Mouse (Mus musculus): ENCODE results near the gene Gm6993. TPM values are rescaled to one million over a fixed set of nuclear protein-coding genes. Genes with fewer than 3 reads are reported as not detected.

Gene Gm6993
- polyA plus RNA-seq, 1 experiment from 2014 or later: not detected

GRCm38 (mm10) chr12:31272012-31272735, 31.6 kb downstream of the Gm6993 start:
- Histone ChIP-seq H3K4me1 (replicated peaks) (no peaks in the 10 kb centered on the region; the same call in 1 of the 2 replicates), H3K36me3 (replicated peaks) (no peaks in the 10 kb centered on the region), H3K4me3 (replicated peaks) (no peak overlapping the region), H3K9me3 (replicated peaks) (no peaks in the 10 kb centered on the region), H3K4me2 (no peak overlapping the region), H3K27ac (replicated peaks) (no peak overlapping the region), H3K9ac (no peak overlapping the region), H3K27me3 (peaks cover 3% of the 10 kb centered on the region)
- ATAC-seq (ENCODE audit: insufficient read depth): no peak
- WGBS (ENCODE audit: insufficient replicate concordance): 47% methylated on average over 8 of the region's 8 CpGs

- H3K36me3 ChIP-seq (replicated peaks): no peaks in the 10 kb centered on the region
- H3K4me2 ChIP-seq: no peak overlapping the region
- 65% methylated on average over 2 of the region's 2 CpGs for WGBS (ENCODE audit: insufficient replicate concordance)
- H3K27me3 ChIP-seq: no peaks in the 10 kb centered on the region
- no peaks in the 10 kb centered on the region for H3K9me3 ChIP-seq (replicated peaks)
- no peak overlapping the region for H3K4me3 ChIP-seq (replicated peaks)
- no peak for ATAC-seq (ENCODE audit: insufficient read depth)
- no peak overlapping the region for H3K27ac ChIP-seq (replicated peaks)
- H3K4me1 ChIP-seq (replicated peaks): no peaks in the 10 kb centered on the region; the same call in 1 of the 2 replicates
- H3K9ac ChIP-seq: no peak overlapping the region
These were observed 32.3 kb downstream of the Gm6993 start for GRCm38 (mm10) chr12:31272846-31273245.

GRCm38 (mm10) chr12:31273646-31274045, 33.1 kb downstream of the Gm6993 start:
- H3K9me3 ChIP-seq (replicated peaks): no peaks in the 10 kb centered on the region
- no peak overlapping the region for H3K4me3 ChIP-seq (replicated peaks)
- H3K4me2 ChIP-seq: no peak overlapping the region
- H3K27ac ChIP-seq (replicated peaks): no peak overlapping the region
- H3K4me1 ChIP-seq (replicated peaks): no peaks in the 10 kb centered on the region; the same call in 1 of the 2 replicates
- no peak overlapping the region for H3K9ac ChIP-seq
- no peaks in the 10 kb centered on the region for H3K36me3 ChIP-seq (replicated peaks)
- WGBS (ENCODE audit: insufficient replicate concordance): 71% methylated on average over 7 of the region's 7 CpGs
- ATAC-seq (ENCODE audit: insufficient read depth): no peak
- H3K27me3 ChIP-seq: no peaks in the 10 kb centered on the region

- Histone ChIP-seq H3K4me1 (replicated peaks) (no peaks in the 10 kb centered on the region; the same call in 1 of the 2 replicates), H3K36me3 (replicated peaks) (no peaks in the 10 kb centered on the region), H3K4me2 (no peak overlapping the region), H3K27ac (replicated peaks) (no peak overlapping the region), H3K4me3 (replicated peaks) (no peak overlapping the region), H3K9ac (no peak overlapping the region), H3K9me3 (replicated peaks) (no peaks in the 10 kb centered on the region), H3K27me3 (no peaks in the 10 kb centered on the region)
- 62% methylated on average over 10 of the region's 10 CpGs for WGBS (ENCODE audit: insufficient replicate concordance)
- no peak for ATAC-seq (ENCODE audit: insufficient read depth)
These were observed 34.8 kb downstream of the Gm6993 start for GRCm38 (mm10) chr12:31275411-31275810.

- no peaks in the 10 kb centered on the region for H3K36me3 ChIP-seq (replicated peaks)
- H3K4me3 ChIP-seq (replicated peaks): no peak overlapping the region
- no peak for ATAC-seq (ENCODE audit: insufficient read depth)
- H3K4me1 ChIP-seq (replicated peaks): 0 out of 2 replicates have a peak, but pooled peaks cover under 1% of the 10 kb centered on the region
- no peak overlapping the region for H3K4me2 ChIP-seq
- no peak overlapping the region for H3K9ac ChIP-seq
- WGBS (ENCODE audit: insufficient replicate concordance): 76% methylated on average over 11 of the region's 11 CpGs
- no peak overlapping the region for H3K27ac ChIP-seq (replicated peaks)
- H3K9me3 ChIP-seq (replicated peaks): no peaks in the 10 kb centered on the region
- no peaks in the 10 kb centered on the region for H3K27me3 ChIP-seq
These were observed 37.7 kb downstream of the Gm6993 start for GRCm38 (mm10) chr12:31278270-31278669.

GRCm38 (mm10) chr12:31280318-31280717, 39.7 kb downstream of the Gm6993 start:
- Histone ChIP-seq H3K27ac (replicated peaks) (no peak overlapping the region), H3K9ac (no peak overlapping the region), H3K27me3 (no peaks in the 10 kb centered on the region), H3K4me1 (replicated peaks) (0 out of 2 replicates have a peak, but pooled peaks cover 4% of the 10 kb centered on the region), H3K4me2 (no peak overlapping the region), H3K4me3 (replicated peaks) (no peak overlapping the region), H3K36me3 (replicated peaks) (no peaks in the 10 kb centered on the region), H3K9me3 (replicated peaks) (no peaks in the 10 kb centered on the region)
- WGBS (ENCODE audit: insufficient replicate concordance): 63% methylated on average over 7 of the region's 7 CpGs
- no peak for ATAC-seq (ENCODE audit: insufficient read depth)

GRCm38 (mm10) chr12:31281100-31281591, 40.6 kb downstream of the Gm6993 start:
- Histone ChIP-seq H3K4me2 (no peak overlapping the region), H3K9ac (no peak overlapping the region), H3K4me3 (replicated peaks) (no peak overlapping the region), H3K36me3 (replicated peaks) (no peaks in the 10 kb centered on the region), H3K27me3 (no peaks in the 10 kb centered on the region), H3K4me1 (replicated peaks) (0 out of 2 replicates have a peak, but pooled peaks cover 4% of the 10 kb centered on the region), H3K9me3 (replicated peaks) (no peaks in the 10 kb centered on the region), H3K27ac (replicated peaks) (no peak overlapping the region)
- 62% methylated on average over 9 of the region's 9 CpGs for WGBS (ENCODE audit: insufficient replicate concordance)
- ATAC-seq (ENCODE audit: insufficient read depth): no peak

- ATAC-seq (ENCODE audit: insufficient read depth): no peak
- no peak overlapping the region for H3K4me3 ChIP-seq (replicated peaks)
- H3K4me1 ChIP-seq (replicated peaks): 0 out of 2 replicates have a peak, but pooled peaks cover 4% of the 10 kb centered on the region
- 44% methylated on average over 5 of the region's 5 CpGs for WGBS (ENCODE audit: insufficient replicate concordance)
- no peak overlapping the region for H3K9ac ChIP-seq
- H3K27ac ChIP-seq (replicated peaks): no peak overlapping the region
- H3K9me3 ChIP-seq (replicated peaks): no peaks in the 10 kb centered on the region
- H3K27me3 ChIP-seq: no peaks in the 10 kb centered on the region
- no peak overlapping the region for H3K4me2 ChIP-seq
- H3K36me3 ChIP-seq (replicated peaks): no peaks in the 10 kb centered on the region
These were observed 41.7 kb downstream of the Gm6993 start for GRCm38 (mm10) chr12:31282241-31282640.

- no peak overlapping the region for H3K27ac ChIP-seq (replicated peaks)
- WGBS (ENCODE audit: insufficient replicate concordance): 49% methylated on average over 4 of the region's 4 CpGs
- no peak overlapping the region for H3K4me2 ChIP-seq
These were observed 42.6 kb downstream of the Gm6993 start for GRCm38 (mm10) chr12:31283131-31283530.

GRCm38 (mm10) chr12:31283617-31284136, 43.1 kb downstream of the Gm6993 start:
- Histone ChIP-seq H3K27ac (replicated peaks) (no peak overlapping the region), H3K4me2 (no peak overlapping the region), H3K9ac (no peak overlapping the region), H3K4me3 (replicated peaks) (no peak overlapping the region), H3K9me3 (replicated peaks) (no peaks in the 10 kb centered on the region), H3K27me3 (no peaks in the 10 kb centered on the region), H3K36me3 (replicated peaks) (no peaks in the 10 kb centered on the region), H3K4me1 (replicated peaks) (0 out of 2 replicates have a peak, but pooled peaks cover 4% of the 10 kb centered on the region)
- WGBS (ENCODE audit: insufficient replicate concordance): 63% methylated on average over 4 of the region's 4 CpGs
- ATAC-seq (ENCODE audit: insufficient read depth): no peak

More at GRCm38 (mm10) chr12:31283131-31283530, 42.6 kb downstream of the Gm6993 start:
- H3K27me3 ChIP-seq: no peaks in the 10 kb centered on the region
- H3K36me3 ChIP-seq (replicated peaks): no peaks in the 10 kb centered on the region
- no peak overlapping the region for H3K9ac ChIP-seq
- no peaks in the 10 kb centered on the region for H3K9me3 ChIP-seq (replicated peaks)
- H3K4me1 ChIP-seq (replicated peaks): 0 out of 2 replicates have a peak, but pooled peaks cover 4% of the 10 kb centered on the region
- H3K4me3 ChIP-seq (replicated peaks): no peak overlapping the region
- no peak for ATAC-seq (ENCODE audit: insufficient read depth)

- no peak for ATAC-seq (ENCODE audit: insufficient read depth)
- Histone ChIP-seq H3K4me1 (replicated peaks) (0 out of 2 replicates have a peak, but pooled peaks cover 4% of the 10 kb centered on the region), H3K4me3 (replicated peaks) (no peak overlapping the region), H3K27ac (replicated peaks) (no peak overlapping the region), H3K9me3 (replicated peaks) (no peaks in the 10 kb centered on the region), H3K9ac (no peak overlapping the region), H3K4me2 (no peak overlapping the region), H3K36me3 (replicated peaks) (peaks cover 3% of the 10 kb centered on the region; the same call in 1 of the 2 replicates), H3K27me3 (no peaks in the 10 kb centered on the region)
- 77% methylated on average over 10 of the region's 10 CpGs for WGBS (ENCODE audit: insufficient replicate concordance)
These were observed 48.5 kb downstream of the Gm6993 start for GRCm38 (mm10) chr12:31289046-31289445.

Data from liver, embryonic 15.5 days (tissue).